Mouse (Mus musculus) liver, postnatal 0 days (tissue): ENCODE measurements around the gene Mdm4. TPM values are rescaled to one million over a fixed set of nuclear protein-coding genes. Genes with fewer than 3 reads are reported as not detected.

ENCODE experiments used
- ATAC-seq: fragments of 200-750 bp; cut with Nextera tagmentation; 2 replicates; pipeline ENCODE4 v1.8.0; 2017; ENCODE audit warnings: mild to moderate bottlenecking, moderate library complexity
- DNase-seq: peaks from one replicate; pipeline ENCODE4 v3.0.0-alpha.2; 2016
- H3K27ac ChIP-seq: fragments of 300-500 bp; sonication (generic); 2 replicates; pipeline ENCODE4 v1.5.1; 2014; ENCODE audit warnings: antibody characterized with exemption, moderate library complexity, mild to moderate bottlenecking, low read depth
- H3K27me3 ChIP-seq: fragments of 300-500 bp; sonication (generic); 2 replicates; pipeline ENCODE4 v1.6.1; 2014; ENCODE audit warnings: low read length, control low read depth, mixed read lengths; ENCODE audit not compliant: insufficient read depth
- H3K36me3 ChIP-seq: fragments of 300-500 bp; sonication (generic); replicated peaks from 2 replicates; pipeline ENCODE4 v1.6.1; 2014; ENCODE audit warnings: mild to moderate bottlenecking, control low read depth, low read length, moderate library complexity, mixed read lengths; ENCODE audit not compliant: insufficient read depth
- H3K4me1 ChIP-seq: fragments of 300-500 bp; sonication (generic); 2 replicates; pipeline ENCODE4 v1.6.1; 2014; ENCODE audit warnings: antibody characterized with exemption, mild to moderate bottlenecking, control low read depth; ENCODE audit not compliant: insufficient read depth
- H3K4me2 ChIP-seq: fragments of 300-500 bp; sonication (generic); 2 replicates; pipeline ENCODE4 v1.6.1; 2014; ENCODE audit warnings: low read depth, mild to moderate bottlenecking, low read length, moderate library complexity, mixed read lengths
- H3K4me3 ChIP-seq: fragments of 300-500 bp; sonication (generic); 2 replicates; pipeline ENCODE4 v1.5.1; 2014; ENCODE audit warnings: low read depth, low read length
- H3K9ac ChIP-seq: fragments of 300-500 bp; sonication (generic); replicated peaks from 2 replicates; pipeline ENCODE4 v1.6.1; 2014; ENCODE audit warnings: mild to moderate bottlenecking, moderate library complexity
- H3K9me3 ChIP-seq: fragments of 300-500 bp; sonication (generic); 2 replicates; pipeline ENCODE4 v1.6.1; 2016; ENCODE audit warnings: mild to moderate bottlenecking, control low read depth, low read length, mixed read lengths
- CTCF ChIP-seq: sonication (generic); IDR thresholded peaks from 2 replicates; pipeline ENCODE4 v1.5.1; 2016; ENCODE audit warnings: antibody characterized with exemption, low read depth
- EP300 ChIP-seq: IDR thresholded peaks from 2 replicates; pipeline ENCODE4 v1.6.1; 2016; ENCODE audit warnings: antibody characterized with exemption, low read depth, mild to moderate bottlenecking
- WGBS: fragments of 180-500 bp; shearing (Covaris S2); extraction: QIAGEN DNeasy Blood & Tissue Kit; methylation state at CpG from one replicate; pipeline ENCODE4 v1.1.7; 2014; ENCODE audit not compliant: insufficient replicate concordance; 5-methylcytosine and 5-hydroxymethylcytosine counted together
- polyA plus RNA-seq: library from polyadenylated mRNA; unstranded; fragments of >200 nt; fragmentation: Nextera tagmentation; extraction: Ambion mirVana; gene quantifications from 2 replicates; pipeline ENCODE4 v1.2.1, GENCODE M21; 2015

Gene Mdm4
- polyA plus RNA-seq, 1 experiment from 2014 or later, result 9.0 TPM

DNA sequence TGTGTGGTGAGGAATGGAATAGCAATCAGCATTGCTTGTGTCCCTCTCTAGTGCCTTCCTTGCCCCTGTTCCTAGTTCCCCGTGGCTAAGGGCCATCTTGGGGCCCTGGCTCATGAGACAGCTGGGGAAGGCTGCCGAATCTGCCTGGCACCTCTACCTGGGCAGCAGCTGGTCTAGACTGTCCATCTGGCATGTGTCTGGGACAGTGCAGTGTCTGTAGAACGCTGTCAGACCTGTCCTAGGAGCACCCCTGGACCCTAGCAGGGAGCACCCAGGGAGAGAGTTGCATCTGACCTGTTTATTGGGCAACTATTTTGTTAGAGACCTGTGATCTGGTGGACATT lies 101.5 kb downstream of the Mdm4 start:
- no peak overlapping the region for H3K27ac ChIP-seq
- ATAC-seq (no peak), DNase-seq (no peak)
- no peaks in the 10 kb centered on the region for H3K4me1 ChIP-seq
- no peak overlapping the region for H3K9ac ChIP-seq
- TF ChIP-seq EP300 (no peak), CTCF (no peak)
- H3K36me3 ChIP-seq, result no peaks in the 10 kb centered on the region
- no peak overlapping the region for H3K4me3 ChIP-seq
- H3K4me2 ChIP-seq, result no peak overlapping the region
- WGBS, result 54% methylated on average over 3 of the region's 3 CpGs
- no peaks in the 10 kb centered on the region for H3K9me3 ChIP-seq
- no peaks in the 10 kb centered on the region for H3K27me3 ChIP-seq

DNA sequence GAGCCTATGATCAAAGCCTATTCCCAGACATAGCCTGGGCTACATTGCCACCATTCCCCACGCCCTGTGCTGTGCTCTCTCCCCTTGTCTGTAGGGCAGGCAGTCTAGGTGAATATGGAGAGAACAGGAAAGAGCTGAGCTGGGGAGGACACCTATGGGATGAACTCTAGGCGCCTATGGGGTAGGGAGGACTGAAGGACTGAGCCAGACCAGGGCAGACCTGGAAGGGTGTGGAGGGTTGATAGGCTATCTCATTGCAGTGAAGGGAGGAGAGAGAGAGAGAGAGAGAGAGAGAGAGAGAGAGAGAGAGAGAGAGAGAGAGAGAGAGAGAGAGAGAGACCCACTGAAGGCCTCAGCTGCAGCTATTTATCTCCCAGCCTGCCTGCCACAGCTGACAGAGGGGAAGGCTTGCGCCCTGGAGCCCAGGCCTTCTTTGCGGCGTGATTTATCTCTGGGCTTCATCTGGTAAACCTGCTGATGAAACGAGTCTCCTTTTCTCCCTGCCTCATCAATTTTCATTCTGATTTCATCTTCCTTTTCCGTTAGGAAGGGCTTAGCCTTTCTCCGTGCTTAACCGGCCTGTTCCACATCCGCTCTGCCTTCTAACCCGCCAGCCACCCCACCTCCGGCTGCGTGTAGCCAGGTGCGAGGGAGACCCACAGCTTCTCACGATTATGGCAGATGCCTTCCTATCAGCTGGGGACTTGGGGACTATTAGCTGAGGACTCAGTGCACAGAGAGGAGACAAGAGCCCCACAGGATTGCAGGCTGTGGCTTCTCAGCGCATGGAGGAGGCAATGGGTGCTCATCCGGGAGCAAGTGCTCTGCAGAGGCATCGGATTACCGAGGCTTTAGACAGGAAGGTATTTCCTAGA lies 102.1 kb downstream of the Mdm4 start:
- H3K4me2 ChIP-seq, result no peak overlapping the region
- no peak overlapping the region for H3K27ac ChIP-seq
- no peak overlapping the region for H3K4me3 ChIP-seq
- H3K9me3 ChIP-seq, result no peaks in the 10 kb centered on the region
- H3K9ac ChIP-seq, result no peak overlapping the region
- no peaks in the 10 kb centered on the region for H3K27me3 ChIP-seq
- 52% methylated on average over 19 of the region's 19 CpGs for WGBS
- TF ChIP-seq CTCF, result no peak
- TF ChIP-seq EP300, result no peak
- H3K36me3 ChIP-seq, result no peaks in the 10 kb centered on the region
- DNase-seq, result no peak
- ATAC-seq, result no peak
- H3K4me1 ChIP-seq, result no peaks in the 10 kb centered on the region

DNA sequence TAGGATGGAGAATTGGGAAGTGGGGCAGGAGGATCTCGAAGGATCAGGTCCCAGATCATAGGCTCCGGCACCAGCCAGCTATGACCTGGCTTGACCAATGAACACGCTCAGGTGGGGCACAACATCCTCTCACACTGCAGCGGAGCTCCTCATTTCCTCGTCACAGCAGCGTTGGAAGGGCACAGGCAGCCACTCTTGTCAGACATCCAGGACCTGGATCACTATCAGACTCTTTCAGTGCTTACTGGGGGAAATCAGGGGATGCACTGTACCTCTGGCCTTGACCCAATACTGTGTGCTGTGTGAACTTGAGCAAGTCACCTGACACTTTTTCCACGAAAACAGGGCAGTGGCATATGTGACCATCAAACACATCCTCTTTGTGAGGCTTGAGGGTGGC lies 105.1 kb downstream of the Mdm4 start:
- no peak for TF ChIP-seq EP300
- no peak for TF ChIP-seq CTCF
- 75% methylated on average over 7 of the region's 7 CpGs for WGBS
- no peaks in the 10 kb centered on the region for H3K27me3 ChIP-seq
- H3K36me3 ChIP-seq, result no peaks in the 10 kb centered on the region
- no peak overlapping the region for H3K4me3 ChIP-seq
- DNase-seq (no peak), ATAC-seq (no peak)
- no peaks in the 10 kb centered on the region for H3K9me3 ChIP-seq
- H3K27ac ChIP-seq, result no peak overlapping the region
- H3K9ac ChIP-seq, result no peak overlapping the region
- no peaks in the 10 kb centered on the region for H3K4me1 ChIP-seq
- H3K4me2 ChIP-seq, result no peak overlapping the region

DNA sequence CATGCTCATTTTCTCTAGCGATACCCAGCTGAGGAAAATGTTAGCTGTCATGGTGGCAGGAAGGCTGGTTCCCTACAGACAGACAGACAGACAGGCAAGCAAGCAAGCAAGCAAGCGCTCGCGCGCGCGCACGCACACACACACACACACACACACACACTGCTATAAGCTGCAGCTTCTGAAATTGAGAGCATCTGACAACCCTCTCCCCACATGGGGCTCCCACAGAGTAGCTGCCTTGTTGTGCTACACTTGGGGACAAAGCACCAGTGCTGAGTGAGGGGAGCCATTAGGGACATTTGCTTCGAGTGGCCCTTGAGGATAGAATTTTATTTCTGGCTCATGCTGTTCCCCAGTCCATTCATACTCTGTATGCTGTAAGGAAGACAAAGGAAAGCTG lies 108.1 kb downstream of the Mdm4 start:
- ATAC-seq (no peak), DNase-seq (no peak)
- Histone ChIP-seq H3K4me3 (no peak overlapping the region), H3K9me3 (no peaks in the 10 kb centered on the region), H3K27me3 (no peaks in the 10 kb centered on the region), H3K4me2 (no peak overlapping the region), H3K27ac (no peak overlapping the region), H3K9ac (no peak overlapping the region), H3K4me1 (no peaks in the 10 kb centered on the region), H3K36me3 (no peaks in the 10 kb centered on the region)
- no peak for TF ChIP-seq EP300
- TF ChIP-seq CTCF, result no peak
- 92% methylated on average over 9 of the region's 9 CpGs for WGBS

DNA sequence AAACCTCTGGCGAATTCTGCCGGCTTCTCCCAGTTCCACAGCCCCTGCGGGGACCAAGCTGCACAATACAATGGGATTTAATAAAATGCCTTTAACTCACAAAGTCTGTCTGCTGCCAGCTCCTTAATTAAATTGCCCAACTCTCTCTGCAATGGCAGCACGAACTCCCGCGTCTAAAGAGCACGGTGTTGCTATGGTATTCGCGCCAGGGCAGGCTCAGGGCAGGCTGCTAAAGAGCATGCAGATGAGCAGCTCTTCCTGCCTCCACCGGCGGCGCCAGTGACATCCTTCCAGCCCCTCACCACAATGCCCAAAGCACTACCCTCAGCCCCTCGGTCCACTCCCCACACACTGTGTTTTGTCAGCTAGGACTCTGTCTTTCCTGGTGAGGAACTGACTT lies 109.3 kb downstream of the Mdm4 start:
- no peak overlapping the region for H3K4me2 ChIP-seq
- H3K27ac ChIP-seq, result no peak overlapping the region
- WGBS, result 18% methylated on average over 13 of the region's 13 CpGs
- no peaks in the 10 kb centered on the region for H3K27me3 ChIP-seq
- H3K36me3 ChIP-seq, result no peaks in the 10 kb centered on the region
- no peaks in the 10 kb centered on the region for H3K4me1 ChIP-seq
- ATAC-seq (no peak), DNase-seq (no peak)
- no peak for TF ChIP-seq CTCF
- no peak for TF ChIP-seq EP300
- no peak overlapping the region for H3K9ac ChIP-seq
- no peaks in the 10 kb centered on the region for H3K9me3 ChIP-seq
- no peak overlapping the region for H3K4me3 ChIP-seq

DNA sequence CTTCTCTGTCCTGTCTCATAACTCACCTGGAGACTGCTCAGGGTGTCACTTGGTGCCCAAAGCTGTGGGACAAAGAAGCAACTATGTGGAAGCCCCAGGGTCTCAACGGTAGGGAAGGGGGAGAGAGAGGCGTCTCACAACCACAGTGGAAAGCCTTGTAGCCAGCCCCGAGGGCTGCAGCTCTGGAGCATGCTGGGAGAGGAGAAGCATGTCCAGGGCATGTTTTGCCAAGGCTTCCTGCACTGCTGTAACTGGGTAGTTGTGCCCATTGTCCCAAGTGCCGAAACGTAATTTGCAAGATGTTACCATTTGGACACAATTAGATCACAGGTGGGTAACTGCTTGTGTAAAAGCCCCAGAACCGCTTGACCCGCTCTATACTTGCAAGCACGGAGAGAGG lies 111.1 kb downstream of the Mdm4 start:
- Histone ChIP-seq H3K27me3 (no peaks in the 10 kb centered on the region), H3K9ac (no peak overlapping the region), H3K4me2 (no peak overlapping the region), H3K36me3 (no peaks in the 10 kb centered on the region), H3K4me1 (no peaks in the 10 kb centered on the region), H3K9me3 (no peaks in the 10 kb centered on the region), H3K4me3 (no peak overlapping the region), H3K27ac (no peak overlapping the region)
- ATAC-seq (no peak), DNase-seq (no peak)
- TF ChIP-seq CTCF, result no peak
- TF ChIP-seq EP300, result no peak
- 88% methylated on average over 8 of the region's 8 CpGs for WGBS
